Mouse (Mus musculus) MEL (cell line): ENCODE data around the gene Rnf144b.

Experiments used
- BHLHE40 ChIP-seq: IDR thresholded peaks from 2 replicates; pipeline ENCODE4 v1.6.1; 2012; ENCODE audit warnings: low read depth, mild to moderate bottlenecking, inconsistent platforms, low read length, improper control_type of control experiment, borderline replicate concordance
- CTCF ChIP-seq, 3 experiments: IDR thresholded peaks in 2 of 3; conservative IDR thresholded peaks in 1 of 3; 2 replicates each; pipeline ENCODE4 v1.5.1; 2011 to 2012; ENCODE audit warnings: low read length in 3 of 3, low read depth in 2 of 3, mild to moderate bottlenecking in 2 of 3, improper control_type of control experiment in 1 of 3, inconsistent platforms in 1 of 3, mixed read lengths in 1 of 3, moderate library complexity in 1 of 3; ENCODE audit not compliant: control insufficient read depth in 1 of 3, insufficient read depth in 1 of 3, poor library complexity in 1 of 3, severe bottlenecking in 1 of 3
- EP300 ChIP-seq, 2 experiments: IDR thresholded peaks; 2 replicates each; pipeline ENCODE4 v1.6.1; 2011; ENCODE audit warnings: improper control_type of control experiment in 2 of 2, low read length in 2 of 2, low read depth in 1 of 2, mild to moderate bottlenecking in 1 of 2
- GABPA ChIP-seq: IDR thresholded peaks from 2 replicates; pipeline ENCODE4 v1.6.1; 2012; ENCODE audit warnings: low read depth, mild to moderate bottlenecking, inconsistent platforms, low read length, improper control_type of control experiment, moderate library complexity
- GATA1 ChIP-seq: IDR thresholded peaks from 2 replicates; pipeline ENCODE4 v1.6.1; 2011; ENCODE audit warnings: low read depth, low read length, improper control_type of control experiment
- JUND ChIP-seq: IDR thresholded peaks from 2 replicates; pipeline ENCODE4 v1.6.1; 2011; ENCODE audit warnings: low read depth, mild to moderate bottlenecking, improper control_type of control experiment, low read length
- MAX ChIP-seq: IDR thresholded peaks from 2 replicates; pipeline ENCODE4 v1.6.1; 2011; ENCODE audit warnings: low read length, improper control_type of control experiment
- MXI1 ChIP-seq: IDR thresholded peaks from 2 replicates; pipeline ENCODE4 v1.6.1; 2011; ENCODE audit warnings: mild to moderate bottlenecking, low read depth, low read length, improper control_type of control experiment
- POLR2A ChIP-seq, 2 experiments: IDR thresholded peaks; 2 replicates each; pipeline ENCODE4 v1.6.1; 2011 to 2012; ENCODE audit warnings: low read length in 2 of 2, mild to moderate bottlenecking in 2 of 2, control low read depth in 1 of 2, improper control_type of control experiment in 1 of 2, low read depth in 1 of 2, moderate library complexity in 1 of 2; ENCODE audit not compliant: control insufficient read depth in 1 of 2, insufficient read depth in 1 of 2, poor library complexity in 1 of 2
- POLR2AphosphoS2 ChIP-seq: IDR thresholded peaks from 2 replicates; pipeline ENCODE4 v1.6.1; 2011; ENCODE audit warnings: low read length, improper control_type of control experiment
- POLR2AphosphoS5 ChIP-seq: IDR thresholded peaks from 2 replicates; pipeline ENCODE4 v1.6.1; 2012; ENCODE audit warnings: low read depth, borderline replicate concordance, mild to moderate bottlenecking, inconsistent platforms, low read length, moderate library complexity, mixed read lengths
- RAD21 ChIP-seq: IDR thresholded peaks from 2 replicates; pipeline ENCODE4 v1.6.1; 2011; ENCODE audit warnings: mild to moderate bottlenecking, low read depth, low read length, improper control_type of control experiment

- TF ChIP-seq CTCF (IDR thresholded peaks at IDR 0.05 in 2 of 3, conservative IDR thresholded peaks at IDR 0.05 in 1 of 3; ENCODE audit: control insufficient read depth in 1 of 3, insufficient read depth in 1 of 3, low read depth in 2 of 3, low read length in 3 of 3, poor library complexity in 1 of 3, severe bottlenecking in 1 of 3) (no peak), POLR2A (IDR thresholded peaks at IDR 0.05; ENCODE audit: control insufficient read depth in 1 of 2, insufficient read depth in 1 of 2, low read depth in 1 of 2, low read length in 2 of 2, poor library complexity in 1 of 2) (no peak), POLR2AphosphoS2 (no peak), MXI1 (no peak), GABPA (no peak), POLR2AphosphoS5 (no peak), MAX (no peak), EP300 (IDR thresholded peaks at IDR 0.05; ENCODE audit: low read depth in 1 of 2, low read length in 2 of 2) (no peak), JUND (no peak), GATA1 (no peak), BHLHE40 (no peak), RAD21 (no peak)
Observed at GRCm38 (mm10) chr13:47277824-47278290, 155.4 kb downstream of the Rnf144b start.
